Mouse (Mus musculus) frontal cortex, postnatal 36 days (tissue): ENCODE results near the gene Glod5.

Source experiments
- DNase-seq, 2 experiments: peaks; one replicate each; pipeline ENCODE4 v3.0.0; 2022; ENCODE audit warnings: low spot score in 2 of 2

The Glod5 gene

GRCm38 (mm10) chrX:7968226-7968625 is 50.1 kb downstream of the Glod5 start:
- DNase-seq: no peak

DNA sequence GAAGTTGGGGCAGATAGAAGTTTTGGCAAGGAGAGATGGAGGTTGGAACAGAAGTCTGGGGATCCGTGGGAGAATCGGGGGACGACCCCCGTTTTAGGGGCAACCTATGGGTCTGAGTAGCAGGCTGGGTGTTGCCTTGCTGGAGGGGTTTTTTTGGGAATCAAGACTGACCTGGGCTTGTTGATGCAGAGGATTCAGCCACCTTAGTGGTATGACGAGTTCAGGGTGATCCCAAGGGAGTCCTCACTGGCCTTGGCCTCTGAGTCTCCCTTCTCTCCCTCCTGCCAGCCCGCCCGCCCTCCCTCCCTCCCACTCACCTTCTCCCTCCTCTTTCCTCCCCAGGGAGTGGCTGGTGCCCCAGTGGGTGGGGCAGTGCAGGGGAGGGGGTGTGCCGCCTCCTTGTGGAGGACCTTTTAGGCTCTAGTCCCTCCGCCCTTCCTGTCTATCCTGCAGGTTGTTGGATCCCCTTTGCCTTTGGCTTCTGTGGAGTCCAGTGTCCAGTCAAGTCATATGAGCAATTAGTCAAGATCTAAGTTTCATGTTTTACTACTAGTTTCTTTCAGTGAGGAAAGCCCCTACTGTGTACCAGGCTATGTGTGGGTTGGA is 50.6 kb downstream of the Glod5 start:
- no peak for DNase-seq

DNA sequence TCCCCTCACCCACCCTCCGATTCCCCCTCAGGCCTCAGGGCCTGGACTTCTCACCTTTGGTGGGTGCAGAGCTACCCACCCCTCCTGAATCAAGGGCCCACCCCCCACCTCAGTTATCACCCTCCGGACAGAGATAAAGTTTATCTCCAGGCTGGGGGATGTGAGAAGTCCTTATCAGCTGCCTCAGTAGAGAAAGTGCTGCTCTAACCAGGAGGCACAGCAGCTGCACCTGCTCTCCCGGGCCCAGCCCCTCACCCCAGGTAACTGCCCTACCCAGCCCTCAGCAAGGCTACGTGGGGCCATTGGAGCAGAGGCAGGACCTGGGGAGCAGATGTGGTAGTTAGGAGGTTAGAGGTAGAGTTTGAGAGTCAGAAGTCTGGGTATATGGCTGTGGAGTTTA is 52.1 kb downstream of the Glod5 start:
- DNase-seq: no peak

GRCm38 (mm10) chrX:7963829-7964626 is 54.3 kb downstream of the Glod5 start:
- no peak for DNase-seq

GRCm38 (mm10) chrX:7958868-7959267 is 59.4 kb downstream of the Glod5 start:
- no peak for DNase-seq
